Mouse (Mus musculus) bone marrow, adult 2 months (tissue): ENCODE results near the gene Vpreb2. TPM values are rescaled to one million over a fixed set of nuclear protein-coding genes. Genes with fewer than 3 reads are reported as not detected.
"Not testable (repeated sequence)": the region's sequence is repeated elsewhere in the genome, so short reads cannot be mapped to it uniquely, and the experiment has no call there.

Source experiments
- H3K27ac ChIP-seq: fragments of 200-500 bp; 2 replicates; pipeline ENCODE4 v1.5.1; 2012; ENCODE audit warnings: low read depth, mild to moderate bottlenecking, control low read depth, inconsistent platforms, low read length; ENCODE audit not compliant: control insufficient read depth, poor library complexity, insufficient read depth
- H3K4me1 ChIP-seq: fragments of 200-500 bp; 2 replicates; pipeline ENCODE4 v1.6.1; 2011; ENCODE audit warnings: low read length; ENCODE audit not compliant: control insufficient read depth, insufficient read depth
- H3K4me3 ChIP-seq: fragments of 200-500 bp; replicated peaks from 2 replicates; pipeline ENCODE3; 2011; ENCODE audit warnings: mild to moderate bottlenecking, low read depth, low read length, control low read depth; ENCODE audit not compliant: control insufficient read depth
- CTCF ChIP-seq: fragments of 200-500 bp; IDR thresholded peaks from 2 replicates; pipeline ENCODE4 v1.5.1; 2011; ENCODE audit warnings: low read length, control low read depth; ENCODE audit not compliant: control insufficient read depth, insufficient read depth
- POLR2A ChIP-seq: fragments of 200-500 bp; IDR thresholded peaks from 2 replicates; pipeline ENCODE4 v1.6.1; 2011; ENCODE audit warnings: low read depth, mild to moderate bottlenecking, control low read depth, low read length, borderline replicate concordance; ENCODE audit not compliant: control insufficient read depth
- WGBS: fragments of 180-500 bp; shearing (Covaris S2); methylation state at CpG from one replicate; pipeline ENCODE4 v1.1.7; 2018; 5-methylcytosine and 5-hydroxymethylcytosine counted together
- polyA plus RNA-seq: library from polyadenylated mRNA; stranded (reverse); fragments of >200 nt; gene quantifications from 2 replicates; pipeline ENCODE4 v1.2.4, GENCODE M21; 2011; ENCODE audit warnings: low replicate concordance; ENCODE audit not compliant: missing spikeins, insufficient read depth, insufficient read length

The Vpreb2 gene
- polyA plus RNA-seq, 1 experiment: not detected

DNA sequence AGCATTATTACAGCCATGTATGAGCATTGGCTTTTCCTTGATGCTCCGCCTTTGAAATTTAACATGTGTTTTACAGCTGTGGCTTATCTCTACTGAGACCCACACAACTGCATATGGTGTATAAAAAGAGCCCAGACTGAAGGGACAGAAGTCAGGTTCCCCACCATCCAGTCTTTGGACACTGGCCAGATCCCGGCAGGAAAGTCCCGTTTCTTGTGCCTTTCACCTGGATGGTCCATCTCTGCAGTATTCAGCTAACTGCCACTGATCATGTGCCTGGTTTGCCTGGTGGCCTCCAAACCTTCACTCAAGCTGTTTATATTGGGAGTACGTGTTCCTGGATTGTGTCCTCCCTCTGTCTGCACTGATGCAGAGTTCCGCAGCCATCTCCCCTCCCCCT lies 4.0 kb downstream of the Vpreb2 start:
- TF ChIP-seq POLR2A (no peak), CTCF (no peak)
- Histone ChIP-seq H3K27ac (no peak overlapping the region), H3K4me1 (no peaks in the 10 kb centered on the region; the same call in none of the 2 replicates), H3K4me3 (no peak overlapping the region)
- 46% methylated on average over 5 of the region's 5 CpGs for WGBS

DNA sequence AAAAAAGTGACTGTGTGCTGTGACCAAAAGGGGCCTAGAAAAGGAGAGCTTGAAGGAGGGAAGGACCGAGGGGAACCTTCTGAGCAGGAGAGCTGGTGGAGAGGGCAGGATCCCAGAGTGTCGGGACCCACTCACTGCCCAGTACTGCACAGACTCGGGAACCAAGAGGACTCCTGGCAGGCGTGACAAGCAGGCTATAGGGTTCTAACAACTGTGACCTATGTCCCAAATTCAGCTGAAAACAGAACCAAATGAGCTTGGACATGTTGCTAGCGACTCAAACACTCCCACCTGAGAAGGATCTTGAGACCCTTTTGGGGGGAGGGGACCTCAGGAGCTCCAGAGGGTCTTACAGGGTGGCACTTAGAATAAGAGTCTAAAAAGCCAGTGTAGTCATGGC lies 4.8 kb downstream of the Vpreb2 start:
- TF ChIP-seq CTCF (no peak), POLR2A (no peak)
- WGBS: 55% methylated on average over 5 of the region's 5 CpGs
- Histone ChIP-seq H3K4me3 (no peak overlapping the region), H3K27ac (no peak overlapping the region), H3K4me1 (no peaks in the 10 kb centered on the region; the same call in none of the 2 replicates)

DNA sequence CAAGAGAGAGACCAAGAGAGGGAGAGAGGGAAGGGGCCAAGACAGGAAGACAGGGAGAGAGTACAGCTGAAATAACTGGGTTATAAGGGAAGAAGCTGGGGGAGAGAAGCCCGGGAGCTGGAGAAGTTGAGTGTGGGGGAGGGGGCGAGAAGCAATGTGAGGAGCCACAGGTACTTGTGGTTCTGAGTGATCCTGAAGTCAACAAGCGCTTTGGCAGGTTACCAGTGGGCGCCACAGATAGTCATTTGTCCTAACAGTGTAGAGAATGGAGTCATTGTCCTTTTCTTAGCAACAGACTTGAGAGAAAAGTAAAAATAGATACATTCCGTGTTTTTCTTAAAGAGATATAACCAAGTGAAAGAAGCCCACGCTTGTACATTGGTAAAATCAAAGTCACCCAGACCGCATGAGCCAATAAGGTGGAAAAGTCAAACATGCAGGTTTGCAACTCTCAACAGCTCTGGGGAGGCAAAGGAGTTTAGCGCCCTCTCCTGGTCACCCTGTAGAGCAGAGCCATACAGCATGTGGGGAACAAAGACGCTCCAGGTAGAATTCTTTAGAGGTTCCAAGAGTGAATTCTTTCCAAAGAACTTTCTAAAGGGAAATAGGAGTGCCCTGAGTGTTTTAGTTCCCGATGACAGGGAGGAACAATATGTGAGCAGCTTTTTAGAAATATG lies 6.4 kb downstream of the Vpreb2 start:
- no peaks in the 10 kb centered on the region; the same call in none of the 2 replicates for H3K4me1 ChIP-seq
- no peak overlapping the region for H3K27ac ChIP-seq
- TF ChIP-seq POLR2A: no peak
- TF ChIP-seq CTCF: peak; percentile 85
- no peak overlapping the region for H3K4me3 ChIP-seq
- 26% methylated on average over 10 of the region's 10 CpGs for WGBS

DNA sequence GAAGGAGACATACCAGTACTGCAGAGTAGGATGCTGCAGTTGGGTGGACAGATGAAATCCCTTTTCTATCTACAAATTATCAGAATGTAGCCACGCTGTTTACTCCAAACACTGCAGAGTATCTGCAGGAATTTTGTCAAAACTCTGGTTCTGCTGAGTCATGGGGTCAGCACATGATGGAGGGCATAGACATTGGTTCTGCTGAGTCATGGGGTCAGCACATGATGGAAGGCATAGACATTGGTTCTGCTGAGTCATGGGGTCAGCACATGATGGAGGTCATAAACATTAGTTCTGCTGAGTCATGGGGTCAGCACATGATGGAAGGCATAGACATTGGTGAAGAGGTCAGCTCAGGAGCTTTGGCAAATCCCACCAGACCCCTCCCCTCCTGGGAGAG lies 7.5 kb downstream of the Vpreb2 start:
- 80% methylated on average over 1 of the region's 1 CpGs for WGBS
- Histone ChIP-seq H3K27ac (no peak overlapping the region), H3K4me1 (no peaks in the 10 kb centered on the region; the same call in 1 of the 2 replicates), H3K4me3 (no peak overlapping the region)
- TF ChIP-seq CTCF (no peak), POLR2A (no peak)

DNA sequence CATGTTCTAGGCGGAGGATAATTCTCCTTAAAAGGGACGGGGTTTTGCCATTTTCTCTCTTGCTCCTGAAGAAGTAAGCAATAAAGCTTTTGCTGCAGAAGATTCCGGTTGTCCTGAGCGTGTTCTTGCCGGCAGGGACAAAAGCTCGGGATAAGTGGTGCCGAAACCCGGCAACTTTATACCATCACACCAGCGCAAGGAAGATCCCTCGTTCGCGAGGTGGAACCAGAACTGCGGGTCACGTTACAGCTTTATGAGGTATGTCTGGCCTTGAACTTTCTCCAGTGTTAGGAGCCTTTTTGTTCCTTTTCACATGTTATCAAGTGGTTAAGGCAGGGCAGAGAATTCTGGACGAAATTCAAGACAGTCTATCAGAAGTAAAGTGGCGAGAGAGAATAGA lies 12.1 kb downstream of the Vpreb2 start:
- not testable (repeated sequence) for H3K4me3 ChIP-seq, H3K4me1 ChIP-seq, H3K27ac ChIP-seq
- 90% methylated on average over 16 of the region's 16 CpGs for WGBS

DNA sequence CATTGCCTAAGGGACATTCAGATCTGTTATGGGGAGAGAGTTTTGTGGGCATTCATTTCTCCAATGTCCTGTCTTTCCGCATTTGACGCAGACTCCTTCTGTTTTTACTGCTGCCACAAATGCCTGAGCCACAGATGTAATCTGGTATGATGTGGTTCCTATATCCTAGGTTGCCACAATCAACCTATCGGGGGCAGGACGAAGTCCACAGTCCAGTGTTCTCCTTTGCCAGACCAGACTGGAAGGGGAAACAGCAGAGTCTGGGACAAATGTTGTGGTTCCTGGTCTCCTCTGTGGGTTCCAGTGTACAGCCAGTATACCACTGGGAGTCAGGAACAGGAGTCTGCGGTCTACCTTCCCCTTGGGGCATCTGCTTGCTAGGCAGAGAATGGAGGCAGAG lies 19.4 kb downstream of the Vpreb2 start:
- H3K4me3 ChIP-seq: no peak overlapping the region
- no peaks in the 10 kb centered on the region for H3K4me1 ChIP-seq
- WGBS: 65% methylated on average over 5 of the region's 5 CpGs
- no peak overlapping the region for H3K27ac ChIP-seq
- TF ChIP-seq POLR2A (no peak), CTCF (no peak)

DNA sequence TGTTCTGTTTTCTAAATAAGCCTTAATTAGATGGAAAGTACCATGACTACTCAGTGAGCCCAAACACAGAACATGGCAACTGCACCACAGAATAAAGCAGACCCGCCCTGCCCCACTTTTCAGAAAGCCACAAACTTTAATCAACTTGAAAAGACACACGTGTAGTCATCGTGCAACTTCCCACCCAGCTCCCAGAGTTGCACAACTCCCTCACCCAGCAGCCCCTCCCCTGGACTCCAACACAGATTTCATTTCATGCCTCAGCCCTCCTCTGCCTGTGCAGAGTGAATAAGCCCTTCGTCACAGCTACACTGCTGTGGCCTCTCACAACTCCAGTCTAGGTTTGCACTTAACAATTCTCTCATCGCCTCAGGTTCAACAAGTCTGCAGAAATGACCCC lies 24.4 kb downstream of the Vpreb2 start:
- Histone ChIP-seq H3K4me1 (no peaks in the 10 kb centered on the region), H3K4me3 (no peak overlapping the region), H3K27ac (no peak overlapping the region)
- TF ChIP-seq POLR2A: no peak
- TF ChIP-seq CTCF: no peak
- 22% methylated on average over 5 of the region's 5 CpGs for WGBS

DNA sequence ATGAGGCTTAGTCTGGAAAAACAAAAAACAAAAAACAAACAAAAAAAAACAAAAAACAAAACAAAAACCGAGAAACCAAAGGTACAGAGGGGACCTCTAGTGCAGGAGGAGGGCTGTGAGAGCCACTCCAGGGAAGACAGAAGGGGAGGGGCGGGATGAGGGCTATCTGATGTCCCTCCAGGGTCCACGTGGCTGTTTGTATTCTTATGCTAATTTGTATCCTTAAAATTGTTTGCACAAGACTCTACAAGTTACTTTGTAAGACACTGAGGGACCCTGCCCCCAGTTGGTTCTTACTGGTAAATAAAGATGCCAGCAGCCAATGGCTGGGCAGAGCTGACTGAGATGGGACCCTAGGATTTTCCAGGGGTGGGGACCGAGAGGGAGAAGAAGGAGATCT lies 26.9 kb downstream of the Vpreb2 start:
- no peaks in the 10 kb centered on the region for H3K4me1 ChIP-seq
- WGBS: 51% methylated on average over 4 of the region's 4 CpGs
- TF ChIP-seq POLR2A (no peak), CTCF (no peak)
- no peak overlapping the region for H3K27ac ChIP-seq
- no peak overlapping the region for H3K4me3 ChIP-seq

DNA sequence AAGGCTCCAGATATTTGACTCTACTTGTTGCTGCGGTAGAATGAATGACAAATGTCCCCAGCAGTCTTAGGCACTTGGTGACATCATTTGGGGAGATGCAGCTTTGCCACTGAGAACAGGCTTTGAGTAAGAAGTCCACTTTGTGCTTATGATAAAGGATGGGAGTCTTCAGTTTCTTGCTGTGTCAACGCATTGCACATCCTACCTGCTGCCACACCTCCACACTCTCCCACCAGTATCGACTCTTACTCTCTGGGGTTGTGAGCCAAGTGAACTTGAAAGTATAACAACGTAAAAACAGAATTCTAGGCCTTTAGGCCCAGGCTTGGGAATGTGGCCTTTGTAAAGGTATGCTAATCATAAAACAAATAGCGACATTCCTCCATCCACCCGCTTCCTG lies 30.9 kb downstream of the Vpreb2 start:
- 82% methylated on average over 6 of the region's 6 CpGs for WGBS
- H3K4me3 ChIP-seq: no peak overlapping the region
- TF ChIP-seq CTCF: no peak
- TF ChIP-seq POLR2A: no peak

DNA sequence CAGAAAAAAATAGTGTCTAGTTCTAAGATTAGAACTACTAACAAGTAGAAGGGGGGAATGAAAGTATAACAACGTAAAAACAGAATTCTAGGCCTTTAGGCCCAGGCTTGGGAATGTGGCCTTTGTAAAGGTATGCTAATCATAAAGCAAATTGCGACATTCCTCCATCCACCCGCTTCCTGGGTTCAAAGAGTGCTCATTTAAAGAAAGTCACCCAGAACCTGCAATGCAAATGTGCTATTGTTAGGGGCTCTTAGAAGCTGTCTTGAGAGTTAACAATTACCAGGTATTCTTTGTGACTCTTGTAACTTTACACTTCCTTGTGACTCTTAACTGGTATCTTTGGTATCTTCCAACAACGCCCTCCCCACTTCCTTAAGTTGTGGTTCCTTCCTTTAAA lies 36.3 kb downstream of the Vpreb2 start:
- 82% methylated on average over 4 of the region's 4 CpGs for WGBS
- not testable (repeated sequence) for H3K4me1 ChIP-seq, H3K27ac ChIP-seq, H3K4me3 ChIP-seq

More for the DNA sequence above, 30.9 kb downstream of the Vpreb2 start:
- H3K27ac ChIP-seq: no peak overlapping the region
- no peaks in the 10 kb centered on the region for H3K4me1 ChIP-seq
